Mouse (Mus musculus) ES-Bruce4 (cell line): ENCODE results near the gene Pgbd1. TPM values are rescaled to one million over a fixed set of nuclear protein-coding genes. Genes with fewer than 3 reads are reported as not detected.
A peak's percentile ranks its signal among the peaks of the same experiment; 100 is the strongest.
"Not testable (repeated sequence)": the region's sequence is repeated elsewhere in the genome, so short reads cannot be mapped to it uniquely, and the experiment has no call there.

Source experiments
- H3K27ac ChIP-seq: 2 replicates; pipeline ENCODE4 v1.5.1; 2012; ENCODE audit warnings: low read length, inconsistent platforms; ENCODE audit not compliant: insufficient read depth
- H3K27me3 ChIP-seq: 2 replicates; pipeline ENCODE4 v1.6.1; 2012; ENCODE audit warnings: mild to moderate bottlenecking, low read length, inconsistent platforms; ENCODE audit not compliant: control insufficient read depth, poor library complexity, insufficient read depth, severe bottlenecking
- H3K36me3 ChIP-seq: 2 replicates; pipeline ENCODE4 v1.6.1; 2012; ENCODE audit warnings: inconsistent platforms, mild to moderate bottlenecking, low read length, moderate library complexity; ENCODE audit not compliant: control insufficient read depth, poor library complexity, insufficient read depth, severe bottlenecking
- H3K4me1 ChIP-seq: one replicate; pipeline ENCODE4 v1.8.1; 2011; ENCODE audit warnings: low read length; ENCODE audit not compliant: control insufficient read depth, insufficient read depth
- H3K4me3 ChIP-seq: 2 replicates; pipeline ENCODE4 v1.5.1; 2011; ENCODE audit warnings: low read depth, mild to moderate bottlenecking, low read length
- H3K9ac ChIP-seq: 2 replicates; pipeline ENCODE4 v1.6.1; 2012; ENCODE audit warnings: low read depth, mild to moderate bottlenecking, inconsistent platforms; ENCODE audit not compliant: poor library complexity, severe bottlenecking
- H3K9me3 ChIP-seq: replicated peaks from 2 replicates; pipeline ENCODE4 v1.6.1; 2012; ENCODE audit warnings: mild to moderate bottlenecking, low read length, inconsistent platforms; ENCODE audit not compliant: control insufficient read depth, poor library complexity, insufficient read depth, severe bottlenecking
- CTCF ChIP-seq: IDR thresholded peaks from one replicate; pipeline ENCODE4 v1.8.1; 2011; ENCODE audit warnings: low read depth, low read length
- EP300 ChIP-seq: IDR thresholded peaks from 2 replicates; pipeline ENCODE4 v1.6.1; 2011; ENCODE audit warnings: low read depth, low read length; ENCODE audit not compliant: insufficient read depth
- POLR2A ChIP-seq: IDR thresholded peaks from one replicate; pipeline ENCODE4 v1.8.1; 2011; ENCODE audit warnings: low read length; ENCODE audit not compliant: insufficient read depth
- polyA plus RNA-seq: library from polyadenylated mRNA; stranded (reverse); fragments of >200 nt; gene quantifications from 2 replicates; pipeline ENCODE4 v1.2.4, GENCODE M21; 2011; ENCODE audit warnings: low read depth; ENCODE audit not compliant: missing spikeins, insufficient read depth, insufficient read length

The Pgbd1 gene
- polyA plus RNA-seq, 1 experiment: 3.6 TPM

- Histone ChIP-seq H3K4me3 (peak within 1 kb of the TSS; percentile 82), H3K9ac (peak within 1 kb of the TSS; percentile 41), H3K4me1 (no peaks in the 10 kb centered on the region), H3K9me3 (no peaks in the 10 kb centered on the region), H3K36me3 (no peaks in the 10 kb centered on the region), H3K27me3 (peaks cover 2% of the 10 kb centered on the region; the same call in 1 of the 2 replicates), H3K27ac (no peak within 1 kb of the TSS)
- peak; percentile 12 for TF ChIP-seq POLR2A
- TF ChIP-seq CTCF: no peak
These were observed 27.5 kb upstream of the Pgbd1 start, which contains the start of gene Nkapl for GRCm38 (mm10) chr13:21468061-21469019. TSS of gene Nkapl (minus strand) at chr13:21468509.

GRCm38 (mm10) chr13:21467336-21467735, 26.5 kb upstream of the Pgbd1 start:
- Histone ChIP-seq H3K9ac (no peak overlapping the region), H3K36me3 (no peaks in the 10 kb centered on the region), H3K27me3 (peaks cover 2% of the 10 kb centered on the region; the same call in 1 of the 2 replicates), H3K4me3 (no peak overlapping the region), H3K4me1 (no peaks in the 10 kb centered on the region), H3K9me3 (no peaks in the 10 kb centered on the region), H3K27ac (no peak overlapping the region)
- TF ChIP-seq EP300: no peak
- no peak for TF ChIP-seq CTCF
- TF ChIP-seq POLR2A: no peak

- H3K27me3 ChIP-seq, H3K36me3 ChIP-seq, H3K9me3 ChIP-seq, H3K4me3 ChIP-seq, H3K4me1 ChIP-seq, H3K9ac ChIP-seq, H3K27ac ChIP-seq: not testable (repeated sequence)
These were observed 21.7 kb upstream of the Pgbd1 start for GRCm38 (mm10) chr13:21462516-21462915.

DNA sequence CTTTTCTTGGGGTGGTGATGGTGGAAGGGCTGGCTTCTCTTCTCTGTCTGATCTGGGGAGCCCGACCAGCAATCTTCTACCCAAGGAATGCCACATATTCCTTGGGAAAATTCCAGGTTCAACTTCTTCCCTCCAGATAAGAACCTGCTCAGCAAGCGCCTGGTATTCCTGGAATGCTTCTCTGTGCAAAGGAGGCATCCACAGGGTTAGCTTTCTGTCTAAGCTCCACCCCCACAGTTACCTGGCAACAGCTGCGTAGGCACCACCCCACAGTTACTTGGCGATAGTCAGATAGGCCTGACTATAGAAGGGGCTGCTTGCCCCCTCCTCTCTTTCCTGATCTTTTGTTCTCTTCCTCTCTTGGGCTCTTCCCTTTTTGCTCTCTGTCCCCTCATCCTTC, 15.5 kb upstream of the Pgbd1 start:
- H3K4me1 ChIP-seq: no peaks in the 10 kb centered on the region
- no peaks in the 10 kb centered on the region for H3K27me3 ChIP-seq
- H3K9me3 ChIP-seq: no peaks in the 10 kb centered on the region
- H3K9ac ChIP-seq: no peak overlapping the region
- TF ChIP-seq POLR2A (no peak), EP300 (no peak), CTCF (no peak)
- peak overlapping the region; percentile 46; the same call in 1 of the 2 replicates for H3K27ac ChIP-seq
- H3K36me3 ChIP-seq: 0 out of 2 replicates have a peak, but pooled peaks cover under 1% of the 10 kb centered on the region
- no peak overlapping the region for H3K4me3 ChIP-seq

- Histone ChIP-seq H3K4me1 (no peaks in the 10 kb centered on the region), H3K36me3 (peaks cover 9% of the 10 kb centered on the region), H3K9me3 (no peaks in the 10 kb centered on the region), H3K27ac (no peak overlapping the region), H3K4me3 (no peak overlapping the region), H3K9ac (no peak overlapping the region), H3K27me3 (no peaks in the 10 kb centered on the region)
- TF ChIP-seq EP300 (no peak), POLR2A (no peak), CTCF (no peak)
These were observed 13.3 kb upstream of the Pgbd1 start for GRCm38 (mm10) chr13:21454133-21454532.

- Histone ChIP-seq H3K4me3 (peak within 1 kb of the TSS; percentile 100), H3K9me3 (no peaks in the 10 kb centered on the region), H3K36me3 (peaks cover 11% of the 10 kb centered on the region), H3K27me3 (no peaks in the 10 kb centered on the region), H3K9ac (peak within 1 kb of the TSS; percentile 71), H3K27ac (no peak within 1 kb of the TSS), H3K4me1 (no peaks in the 10 kb centered on the region)
- TF ChIP-seq POLR2A: peak; percentile 62
- no peak for TF ChIP-seq CTCF
- TF ChIP-seq EP300: 0 out of 2 replicates have a peak, but pooled peaks have one; percentile 28
These were observed 12.6 kb upstream of the Pgbd1 start, which contains the start of gene Zscan26 for GRCm38 (mm10) chr13:21453449-21453848. TSS of gene Zscan26 (minus strand) at chr13:21453730.
